Mouse (Mus musculus): Measurements from ENCODE around the gene Zdhhc17. TPM values are rescaled to one million over a fixed set of nuclear protein-coding genes. Genes with fewer than 3 reads are reported as not detected.
A peak's percentile ranks its signal among the peaks of the same experiment; 100 is the strongest.

The Zdhhc17 gene
- polyA plus RNA-seq, 1 experiment from 2014 or later, result 49.9 TPM

DNA sequence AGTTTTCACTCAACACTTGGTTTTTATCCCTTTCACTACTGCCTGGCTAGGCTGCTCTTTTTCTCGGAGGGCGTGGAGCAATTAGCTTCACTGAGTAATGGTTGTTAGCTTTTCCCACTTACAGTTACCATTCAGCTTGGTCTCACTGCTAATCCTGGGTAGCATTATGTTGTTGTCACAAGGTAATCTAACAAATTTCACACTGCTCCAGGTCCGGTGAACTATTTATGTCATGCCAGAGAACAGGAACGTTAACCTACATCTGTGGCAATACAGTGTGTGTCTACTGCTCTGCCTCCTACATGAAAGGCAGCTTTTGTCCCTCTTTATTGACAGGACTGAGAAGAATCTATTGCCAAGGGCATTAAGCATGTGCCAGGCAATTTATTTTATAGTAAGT is 14.8 kb upstream of the Zdhhc17 start:
- no peak overlapping the region for H3K9ac ChIP-seq
- WGBS, result 69% methylated on average over 4 of the region's 4 CpGs
- no peak overlapping the region for H3K4me3 ChIP-seq
- H3K4me1 ChIP-seq (replicated peaks), result no peaks in the 10 kb centered on the region
- no peak for ATAC-seq (ENCODE audit: low FRiP score, low read depth)
- H3K4me2 ChIP-seq, result no peak overlapping the region
- H3K27ac ChIP-seq (replicated peaks), result no peak overlapping the region
- no peaks in the 10 kb centered on the region for H3K9me3 ChIP-seq
- H3K27me3 ChIP-seq, result no peaks in the 10 kb centered on the region
- no peaks in the 10 kb centered on the region for H3K36me3 ChIP-seq

DNA sequence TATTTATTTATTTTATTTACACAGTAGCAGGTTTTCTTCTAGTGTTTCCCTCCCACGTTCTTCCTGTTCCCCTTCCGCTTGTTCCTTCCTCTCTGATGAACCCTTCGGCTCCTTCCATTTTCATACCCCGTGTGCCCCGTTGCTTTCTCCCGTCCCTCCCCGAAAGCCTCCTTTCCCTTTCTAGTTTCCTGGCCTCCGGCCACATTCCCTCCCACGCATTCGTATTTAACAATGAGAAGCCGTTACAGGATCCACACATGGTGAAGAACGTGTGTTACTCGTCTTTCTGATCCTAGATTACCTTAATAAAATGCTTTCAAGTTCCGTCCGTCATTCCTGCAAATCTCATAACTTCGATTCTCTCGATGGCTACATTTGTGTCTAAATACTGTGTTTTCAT is 4.5 kb upstream of the Zdhhc17 start:
- ATAC-seq (ENCODE audit: low FRiP score, low read depth), result no peak
- H3K36me3 ChIP-seq, result no peaks in the 10 kb centered on the region
- H3K4me1 ChIP-seq (replicated peaks), result no peaks in the 10 kb centered on the region
- 82% methylated on average over 17 of the region's 17 CpGs for WGBS
- no peaks in the 10 kb centered on the region for H3K9me3 ChIP-seq
- H3K27me3 ChIP-seq, result no peaks in the 10 kb centered on the region
- H3K4me2 ChIP-seq, result no peak overlapping the region
- no peak overlapping the region for H3K27ac ChIP-seq (replicated peaks)
- H3K4me3 ChIP-seq, result no peak overlapping the region
- H3K9ac ChIP-seq, result no peak overlapping the region

DNA sequence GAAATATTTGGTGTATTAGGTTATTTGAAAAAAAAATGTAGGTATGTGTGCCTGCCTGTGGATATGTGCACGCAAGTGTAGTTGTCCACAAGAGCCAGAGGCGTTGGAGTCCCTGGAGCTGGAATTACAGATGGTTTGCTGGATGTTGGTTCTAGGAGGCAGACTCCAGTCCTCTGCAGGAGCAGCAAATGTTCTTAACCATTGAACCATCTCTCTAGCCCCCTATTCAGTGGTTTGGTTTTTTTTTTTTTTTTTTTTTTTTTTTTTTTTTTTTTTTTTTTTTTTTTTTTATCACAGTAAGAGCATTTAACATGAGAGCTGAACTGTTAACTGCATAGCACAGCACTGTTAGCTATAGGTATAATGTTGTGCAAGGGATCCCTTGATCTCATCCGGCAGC is 3.3 kb upstream of the Zdhhc17 start:
- Histone ChIP-seq H3K27ac (replicated peaks) (no peak overlapping the region), H3K9me3 (no peaks in the 10 kb centered on the region), H3K9ac (no peak overlapping the region), H3K27me3 (no peaks in the 10 kb centered on the region), H3K36me3 (no peaks in the 10 kb centered on the region), H3K4me2 (no peak overlapping the region), H3K4me1 (replicated peaks) (peaks cover 4% of the 10 kb centered on the region), H3K4me3 (no peak overlapping the region)
- WGBS, result 95% methylated on average over 3 of the region's 3 CpGs
- no peak for ATAC-seq (ENCODE audit: low FRiP score, low read depth)

DNA sequence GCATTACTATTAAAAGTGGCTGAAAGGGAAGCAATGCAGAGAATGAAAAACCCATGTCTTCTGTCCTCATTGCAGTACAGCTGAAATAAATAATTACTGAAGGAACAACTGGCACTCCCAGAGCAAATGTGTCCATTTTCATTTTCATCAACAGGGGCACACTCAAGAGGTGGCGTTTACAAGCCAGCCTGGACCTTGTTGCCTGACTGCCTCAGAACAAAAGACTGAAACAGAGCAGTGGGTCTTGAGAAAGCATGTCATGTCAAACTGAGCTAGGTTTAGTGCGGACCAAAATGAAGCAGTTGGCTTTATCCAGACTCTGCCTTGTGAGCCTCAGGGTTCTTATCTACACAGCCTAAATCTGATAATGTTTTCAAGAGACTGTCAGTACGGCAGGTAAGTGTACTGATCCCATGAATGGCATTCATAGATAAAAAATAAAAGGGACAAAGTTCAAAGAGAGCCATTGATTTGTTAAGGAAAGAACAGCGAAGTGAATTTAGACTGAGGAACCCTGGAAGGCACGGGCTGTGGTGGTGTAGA is 2.6 kb upstream of the Zdhhc17 start:
- Histone ChIP-seq H3K4me1 (replicated peaks) (peaks cover 11% of the 10 kb centered on the region), H3K4me3 (no peak overlapping the region), H3K4me2 (no peak overlapping the region), H3K27ac (replicated peaks) (no peak overlapping the region; the same call in 1 of the 2 replicates), H3K9ac (no peak overlapping the region), H3K27me3 (no peaks in the 10 kb centered on the region), H3K9me3 (no peaks in the 10 kb centered on the region), H3K36me3 (no peaks in the 10 kb centered on the region)
- 52% methylated on average over 5 of the region's 5 CpGs for WGBS
- ATAC-seq (ENCODE audit: low FRiP score, low read depth), result no peak

DNA sequence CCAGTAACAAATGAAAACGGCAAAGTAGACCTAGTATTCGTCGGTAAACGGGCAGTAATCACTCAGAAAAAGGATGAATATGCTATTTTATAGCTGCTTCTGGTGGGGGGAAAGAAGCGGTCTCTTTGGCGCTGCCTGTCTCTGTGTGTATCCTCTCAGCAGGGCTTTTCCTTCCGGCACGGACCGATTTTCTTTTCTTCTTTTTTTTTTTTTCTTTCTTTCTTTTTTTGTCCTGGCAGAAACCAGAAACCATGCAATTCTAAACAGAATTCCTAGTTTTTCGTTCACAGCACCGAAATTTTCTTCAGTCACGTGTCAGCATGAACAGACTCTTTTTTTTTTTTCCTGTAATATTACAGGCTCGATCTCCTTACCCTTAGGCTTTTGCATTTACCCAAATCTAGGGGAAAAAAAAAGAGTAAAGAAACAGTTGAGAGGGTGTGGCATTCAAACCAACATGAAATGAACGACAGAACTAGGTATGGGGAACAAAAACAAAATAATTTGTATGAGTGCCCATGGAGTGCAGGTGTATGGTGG is 1.4 kb upstream of the Zdhhc17 start:
- Histone ChIP-seq H3K4me2 (peak overlapping the region; percentile 90), H3K4me1 (replicated peaks) (peaks cover 19% of the 10 kb centered on the region), H3K27me3 (no peaks in the 10 kb centered on the region), H3K36me3 (no peaks in the 10 kb centered on the region), H3K4me3 (peak overlapping the region; percentile 61), H3K27ac (replicated peaks) (peak overlapping the region; percentile 95), H3K9me3 (no peaks in the 10 kb centered on the region), H3K9ac (peak overlapping the region; percentile 79)
- WGBS, result 2% methylated on average over 14 of the region's 14 CpGs
- ATAC-seq (ENCODE audit: low FRiP score, low read depth), result no peak

DNA sequence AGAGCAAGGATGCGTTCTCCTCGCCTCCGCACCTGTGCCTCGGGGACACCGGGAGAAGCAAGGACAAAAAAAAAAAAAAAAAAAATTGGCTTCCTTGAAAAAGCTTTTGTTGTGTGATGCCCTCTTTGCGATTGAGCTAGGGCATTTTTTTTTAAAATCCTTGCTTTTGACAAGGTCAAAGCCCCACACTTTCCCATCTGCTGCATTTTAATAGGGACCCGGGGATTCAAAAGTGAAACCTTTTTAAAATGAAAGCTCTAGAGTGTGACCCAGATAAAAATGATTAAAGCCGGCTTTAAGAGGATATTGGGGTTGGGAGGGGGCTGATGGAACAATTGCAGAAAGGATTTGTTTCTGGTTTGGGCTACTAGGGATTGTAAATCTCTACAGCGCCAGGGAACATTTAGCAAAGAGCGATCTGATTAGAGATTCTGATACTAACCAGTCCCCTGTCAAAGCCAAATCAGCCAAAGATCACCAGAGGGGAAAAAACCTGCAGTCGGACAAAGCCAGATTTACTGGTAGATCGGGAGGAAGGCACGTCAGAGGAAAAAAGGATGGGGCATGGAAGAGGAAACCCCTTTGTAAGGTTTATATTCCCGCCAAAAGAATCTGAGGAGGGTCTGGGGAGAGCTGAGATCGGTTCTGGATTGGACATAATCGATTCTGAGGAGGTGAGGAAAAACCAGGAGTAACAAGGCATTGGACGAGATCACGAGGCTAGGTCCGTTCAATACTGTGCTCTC is 713 bp upstream of the Zdhhc17 start:
- under 1% methylated on average over 19 of the region's 19 CpGs for WGBS
- Histone ChIP-seq H3K36me3 (no peaks in the 10 kb centered on the region), H3K4me1 (replicated peaks) (peaks cover 25% of the 10 kb centered on the region), H3K4me2 (peak overlapping the region; percentile 90), H3K27me3 (no peaks in the 10 kb centered on the region), H3K4me3 (peak overlapping the region; percentile 61), H3K9ac (peak overlapping the region; percentile 79), H3K27ac (replicated peaks) (peak overlapping the region; percentile 95), H3K9me3 (no peaks in the 10 kb centered on the region)
- peak; percentile 45 for ATAC-seq (ENCODE audit: low FRiP score, low read depth)

DNA sequence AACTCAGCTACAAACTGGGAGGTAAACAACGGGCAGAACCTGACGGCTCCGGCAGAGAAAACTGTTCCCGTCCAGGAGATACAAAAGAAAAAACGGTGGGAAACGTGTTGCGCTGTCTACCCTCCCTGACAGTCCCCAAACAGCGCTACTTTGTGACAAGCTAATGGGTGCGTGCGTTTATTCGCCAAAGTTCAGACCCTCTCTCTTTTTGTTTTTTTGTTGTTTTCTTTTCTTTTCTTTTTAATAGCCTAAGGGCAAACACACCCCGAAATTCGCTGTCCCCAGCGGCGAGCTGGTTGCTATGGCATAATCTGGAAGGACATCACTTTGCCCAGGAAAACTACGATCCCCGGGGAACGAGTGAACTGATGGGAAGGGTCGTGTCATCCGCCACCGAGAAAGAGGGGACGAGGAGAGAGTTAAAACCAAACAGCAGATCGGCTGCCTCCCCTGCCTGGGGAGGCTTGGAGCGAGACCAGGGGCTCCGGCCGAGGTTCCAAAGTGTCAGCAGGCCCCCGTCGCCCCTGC is 763 bp downstream of the Zdhhc17 start:
- Histone ChIP-seq H3K9me3 (no peaks in the 10 kb centered on the region), H3K4me1 (replicated peaks) (peaks cover 31% of the 10 kb centered on the region), H3K27ac (replicated peaks) (peak overlapping the region; percentile 95), H3K27me3 (no peaks in the 10 kb centered on the region), H3K4me3 (peak overlapping the region; percentile 61), H3K36me3 (no peaks in the 10 kb centered on the region), H3K4me2 (peak overlapping the region; percentile 90), H3K9ac (peak overlapping the region; percentile 79)
- WGBS, result under 1% methylated on average over 28 of the region's 28 CpGs
- no peak for ATAC-seq (ENCODE audit: low FRiP score, low read depth)

DNA sequence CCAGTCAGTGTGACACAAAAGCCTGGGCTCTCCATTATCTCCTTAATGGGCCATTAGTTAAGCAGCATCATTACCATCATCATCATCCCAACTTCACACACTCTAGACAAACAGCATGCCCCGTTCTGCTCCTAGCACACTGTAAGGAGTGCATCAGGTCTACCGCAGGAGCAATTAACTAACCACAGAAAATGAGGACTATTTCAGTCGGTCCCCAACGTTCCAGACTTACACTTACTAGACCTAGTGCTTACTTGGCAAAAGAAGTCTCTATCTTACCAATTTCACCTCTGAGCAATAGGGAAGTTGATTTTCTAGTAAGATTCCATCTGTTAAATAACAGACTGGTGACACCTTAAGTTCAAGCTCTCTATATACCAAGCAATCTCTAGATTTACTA is 2.3 kb downstream of the Zdhhc17 start:
- Histone ChIP-seq H3K4me1 (replicated peaks) (peaks cover 32% of the 10 kb centered on the region), H3K27ac (replicated peaks) (no peak overlapping the region), H3K36me3 (no peaks in the 10 kb centered on the region), H3K9me3 (no peaks in the 10 kb centered on the region), H3K4me3 (peak overlapping the region; percentile 61; the same call in 1 of the 2 replicates), H3K27me3 (no peaks in the 10 kb centered on the region), H3K4me2 (peak overlapping the region; percentile 90), H3K9ac (no peak overlapping the region)
- WGBS, result 82% methylated on average over 4 of the region's 4 CpGs
- ATAC-seq (ENCODE audit: low FRiP score, low read depth), result no peak

DNA sequence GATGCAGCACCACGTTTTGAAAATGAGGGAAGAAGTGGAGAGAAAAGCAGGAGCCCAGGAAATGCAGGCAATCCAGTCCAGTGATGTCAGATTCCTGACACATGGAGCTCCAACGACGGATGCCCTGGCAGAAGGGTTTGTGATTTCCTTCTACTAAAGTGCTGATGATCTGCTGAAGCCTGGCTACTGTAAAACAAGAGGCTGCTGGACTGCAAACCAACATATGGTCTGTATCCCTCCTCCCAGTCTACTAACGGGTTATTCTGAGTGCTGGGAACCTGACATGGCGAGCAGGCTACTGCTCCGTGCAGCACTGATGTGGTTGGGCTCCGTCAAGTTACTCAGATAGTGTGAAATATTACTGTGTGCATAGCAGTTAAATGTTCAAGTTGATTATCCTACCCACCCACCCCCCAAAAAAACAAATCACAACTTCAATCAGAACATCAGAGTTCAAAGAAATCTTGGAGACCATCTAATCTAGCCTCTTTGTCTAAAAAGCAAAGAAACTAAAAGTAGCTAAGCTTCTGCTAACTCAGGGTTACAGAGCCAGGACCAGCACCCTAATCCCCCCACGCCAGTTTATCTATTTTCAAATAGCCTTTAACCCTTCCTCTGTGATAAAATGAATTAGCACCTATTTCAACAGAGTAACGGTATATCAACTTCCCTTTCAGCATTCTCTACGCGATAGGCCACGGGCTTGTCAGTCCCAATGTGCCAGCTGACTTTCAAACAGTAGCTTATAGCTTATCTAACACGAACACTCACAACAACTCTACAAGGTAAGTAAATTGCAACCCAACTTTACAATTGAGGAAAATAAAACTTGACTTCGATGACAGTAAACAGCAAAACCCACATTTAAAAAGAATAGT is 4.1 kb downstream of the Zdhhc17 start:
- ATAC-seq (ENCODE audit: low FRiP score, low read depth), result no peak
- Histone ChIP-seq H3K4me3 (no peak overlapping the region), H3K4me1 (replicated peaks) (peaks cover 32% of the 10 kb centered on the region), H3K9me3 (no peaks in the 10 kb centered on the region), H3K9ac (no peak overlapping the region), H3K36me3 (no peaks in the 10 kb centered on the region), H3K27ac (replicated peaks) (no peak overlapping the region), H3K27me3 (no peaks in the 10 kb centered on the region), H3K4me2 (no peak overlapping the region)
- WGBS, result 78% methylated on average over 14 of the region's 14 CpGs

DNA sequence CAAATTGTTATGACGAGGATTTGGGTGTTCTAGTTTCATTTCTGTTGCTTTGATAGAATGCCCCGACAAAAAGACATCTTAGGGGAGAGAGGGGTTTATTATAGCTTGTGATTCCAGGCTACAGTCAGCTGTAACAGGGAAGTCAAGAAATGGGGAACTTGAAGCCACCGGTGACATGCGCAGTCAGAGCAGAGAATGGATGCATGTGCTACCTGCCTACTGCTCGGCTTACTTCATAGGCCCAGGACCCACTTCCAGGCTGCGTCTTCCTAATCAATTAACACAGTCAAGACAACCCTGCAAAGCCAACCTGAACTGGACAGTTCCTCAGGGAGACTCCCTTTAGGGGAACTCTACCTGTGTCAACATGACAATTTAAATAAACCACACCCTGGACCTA is 5.7 kb downstream of the Zdhhc17 start:
- peaks cover 33% of the 10 kb centered on the region for H3K4me1 ChIP-seq (replicated peaks)
- no peak for ATAC-seq (ENCODE audit: low FRiP score, low read depth)
- no peak overlapping the region for H3K4me2 ChIP-seq
- H3K36me3 ChIP-seq, result no peaks in the 10 kb centered on the region
- 94% methylated on average over 6 of the region's 6 CpGs for WGBS
- no peak overlapping the region for H3K27ac ChIP-seq (replicated peaks)
- no peaks in the 10 kb centered on the region for H3K9me3 ChIP-seq
- H3K9ac ChIP-seq, result no peak overlapping the region
- no peaks in the 10 kb centered on the region for H3K27me3 ChIP-seq
- no peak overlapping the region for H3K4me3 ChIP-seq

DNA sequence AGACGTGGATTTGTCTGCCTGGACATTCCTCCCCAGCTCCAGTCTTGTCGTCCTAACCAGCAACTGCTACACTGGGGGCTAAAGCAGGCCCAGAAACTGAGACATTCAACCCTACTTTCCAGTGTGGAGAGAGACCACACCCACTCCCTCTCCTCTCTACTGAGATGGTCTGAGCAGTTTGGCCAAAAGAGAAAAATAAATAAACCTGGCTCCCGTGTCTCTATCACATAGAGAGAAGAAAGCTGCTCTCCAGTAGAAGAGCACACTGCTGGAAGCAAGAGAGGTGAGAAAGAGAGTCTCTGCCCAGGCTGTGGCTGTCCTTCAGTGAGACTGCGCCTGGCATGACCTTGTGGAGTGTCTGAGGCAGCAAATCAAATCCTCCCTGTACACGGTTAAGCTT is 10.7 kb downstream of the Zdhhc17 start:
- ATAC-seq (ENCODE audit: low FRiP score, low read depth), result no peak
- Histone ChIP-seq H3K36me3 (no peaks in the 10 kb centered on the region), H3K9ac (no peak overlapping the region), H3K27ac (replicated peaks) (no peak overlapping the region), H3K4me1 (replicated peaks) (peaks cover 14% of the 10 kb centered on the region), H3K27me3 (no peaks in the 10 kb centered on the region), H3K4me2 (no peak overlapping the region), H3K4me3 (no peak overlapping the region), H3K9me3 (no peaks in the 10 kb centered on the region)
- WGBS, result 80% methylated on average over 5 of the region's 5 CpGs

DNA sequence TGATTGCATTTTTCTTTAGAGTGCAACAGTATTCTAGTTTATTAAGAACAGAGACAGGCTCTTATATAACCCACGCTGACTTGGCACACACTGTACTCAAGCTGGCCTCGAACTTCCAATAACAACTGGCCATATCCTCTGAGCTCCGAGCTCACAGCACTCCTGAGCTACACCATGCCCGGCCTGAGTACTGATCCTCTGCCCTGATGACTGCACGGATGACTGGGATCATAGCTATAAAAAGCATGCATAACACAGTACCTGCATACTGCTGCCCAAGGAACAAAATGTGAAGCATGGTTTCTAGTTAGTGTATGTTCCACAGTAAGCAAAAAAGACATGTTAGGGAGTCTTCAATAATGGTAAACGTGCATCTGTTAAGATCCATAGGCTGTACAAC is 12.8 kb downstream of the Zdhhc17 start:
- Histone ChIP-seq H3K36me3 (no peaks in the 10 kb centered on the region), H3K27me3 (no peaks in the 10 kb centered on the region), H3K4me1 (replicated peaks) (peaks cover 24% of the 10 kb centered on the region), H3K9me3 (no peaks in the 10 kb centered on the region), H3K4me2 (no peak overlapping the region), H3K9ac (no peak overlapping the region), H3K4me3 (no peak overlapping the region), H3K27ac (replicated peaks) (no peak overlapping the region)
- WGBS, result 92% methylated on average over 6 of the region's 6 CpGs
- no peak for ATAC-seq (ENCODE audit: low FRiP score, low read depth)

All from hindbrain, embryonic 15.5 days (tissue).